Mouse (Mus musculus): Measurements from ENCODE around the gene Gimap7. TPM values are rescaled to one million over a fixed set of nuclear protein-coding genes. Genes with fewer than 3 reads are reported as not detected.

Gene Gimap7
- polyA plus RNA-seq (2014; fragmentation: Nextera tagmentation; extraction: Ambion mirVana) = not detected in 2 replicates

GRCm38 (mm10) chr6:48718455-48718854 lies at the start of gene Gimap7, which contains the start of gene Gm28053:
Gene Gimap7 (plus strand): TSS chr6:48718621.
Gene Gm28053 (plus strand): TSS chr6:48718607.
- Histone ChIP-seq H3K27me3 (replicated peaks; ENCODE audit: control insufficient read depth, insufficient read depth, low read length) (no peaks in the 10 kb centered on the region), H3K36me3 (ENCODE audit: control insufficient read depth, insufficient read depth, low read length) (no peaks in the 10 kb centered on the region), H3K4me3 (ENCODE audit: low read depth, low read length) (no peak within 1 kb of the TSS), H3K4me1 (ENCODE audit: control insufficient read depth, insufficient read depth, low read length) (no peaks in the 10 kb centered on the region), H3K9me3 (replicated peaks; ENCODE audit: control insufficient read depth, low read length) (no peaks in the 10 kb centered on the region), H3K9ac (ENCODE audit: low read length) (no peak within 1 kb of the TSS), H3K27ac (ENCODE audit: low read depth, low read length) (no peak within 1 kb of the TSS), H3K4me2 (ENCODE audit: low read length) (no peak within 1 kb of the TSS)
- 54% methylated on average over 2 of the region's 2 CpGs for WGBS
- no peak for ATAC-seq
- no peak for DNase-seq (ENCODE audit: low spot score)

GRCm38 (mm10) chr6:48669446-48669969 lies 48.9 kb upstream of the Gimap7 start:
- Histone ChIP-seq H3K4me2 (ENCODE audit: low read length) (no peak overlapping the region), H3K9ac (ENCODE audit: low read length) (no peak overlapping the region), H3K27ac (ENCODE audit: low read depth, low read length) (no peak overlapping the region), H3K4me1 (ENCODE audit: control insufficient read depth, insufficient read depth, low read length) (no peaks in the 10 kb centered on the region), H3K9me3 (replicated peaks; ENCODE audit: control insufficient read depth, low read length) (no peaks in the 10 kb centered on the region), H3K27me3 (replicated peaks; ENCODE audit: control insufficient read depth, insufficient read depth, low read length) (no peaks in the 10 kb centered on the region), H3K36me3 (ENCODE audit: control insufficient read depth, insufficient read depth, low read length) (no peaks in the 10 kb centered on the region), H3K4me3 (ENCODE audit: low read depth, low read length) (no peak overlapping the region)
- DNase-seq (ENCODE audit: low spot score) (no peak), ATAC-seq (no peak)
- 53% methylated on average over 2 of the region's 2 CpGs for WGBS

- Histone ChIP-seq H3K9ac (ENCODE audit: low read length) (no peak overlapping the region), H3K27ac (ENCODE audit: low read depth, low read length) (no peak overlapping the region), H3K4me1 (ENCODE audit: control insufficient read depth, insufficient read depth, low read length) (no peaks in the 10 kb centered on the region), H3K9me3 (replicated peaks; ENCODE audit: control insufficient read depth, low read length) (no peaks in the 10 kb centered on the region), H3K4me3 (ENCODE audit: low read depth, low read length) (no peak overlapping the region), H3K36me3 (ENCODE audit: control insufficient read depth, insufficient read depth, low read length) (no peaks in the 10 kb centered on the region), H3K4me2 (ENCODE audit: low read length) (no peak overlapping the region), H3K27me3 (replicated peaks; ENCODE audit: control insufficient read depth, insufficient read depth, low read length) (no peaks in the 10 kb centered on the region)
- DNase-seq (ENCODE audit: low spot score) (no peak), ATAC-seq (no peak)
- WGBS = 95% methylated on average over 9 of the region's 9 CpGs
These were observed 43.9 kb upstream of the Gimap7 start for GRCm38 (mm10) chr6:48674291-48675058.

GRCm38 (mm10) chr6:48675400-48675930 lies 43.0 kb upstream of the Gimap7 start:
- Histone ChIP-seq H3K4me1 (ENCODE audit: control insufficient read depth, insufficient read depth, low read length) (no peaks in the 10 kb centered on the region), H3K4me2 (ENCODE audit: low read length) (no peak overlapping the region; the same call in 1 of the 2 replicates), H3K4me3 (ENCODE audit: low read depth, low read length) (no peak overlapping the region), H3K9me3 (replicated peaks; ENCODE audit: control insufficient read depth, low read length) (no peaks in the 10 kb centered on the region), H3K27me3 (replicated peaks; ENCODE audit: control insufficient read depth, insufficient read depth, low read length) (no peaks in the 10 kb centered on the region), H3K36me3 (ENCODE audit: control insufficient read depth, insufficient read depth, low read length) (no peaks in the 10 kb centered on the region), H3K9ac (ENCODE audit: low read length) (no peak overlapping the region), H3K27ac (ENCODE audit: low read depth, low read length) (no peak overlapping the region)
- WGBS = 42% methylated on average over 10 of the region's 10 CpGs
- DNase-seq (ENCODE audit: low spot score) = no peak
- ATAC-seq = no peak

GRCm38 (mm10) chr6:48675931-48676859 lies 42.2 kb upstream of the Gimap7 start, which contains the start of gene Gimap9:
Gene Gimap9 (plus strand): TSS chr6:48676129.
- Histone ChIP-seq H3K27me3 (replicated peaks; ENCODE audit: control insufficient read depth, insufficient read depth, low read length) (no peaks in the 10 kb centered on the region), H3K36me3 (ENCODE audit: control insufficient read depth, insufficient read depth, low read length) (no peaks in the 10 kb centered on the region), H3K9ac (ENCODE audit: low read length) (no peak within 1 kb of the TSS), H3K4me3 (ENCODE audit: low read depth, low read length) (no peak within 1 kb of the TSS), H3K27ac (ENCODE audit: low read depth, low read length) (no peak within 1 kb of the TSS), H3K9me3 (replicated peaks; ENCODE audit: control insufficient read depth, low read length) (no peaks in the 10 kb centered on the region), H3K4me1 (ENCODE audit: control insufficient read depth, insufficient read depth, low read length) (no peaks in the 10 kb centered on the region), H3K4me2 (ENCODE audit: low read length) (no peak within 1 kb of the TSS; the same call in 1 of the 2 replicates)
- ATAC-seq (no peak), DNase-seq (ENCODE audit: low spot score) (no peak)
- WGBS = 25% methylated on average over 11 of the region's 13 CpGs

- H3K9ac ChIP-seq (ENCODE audit: low read length) = no peak overlapping the region
- H3K4me1 ChIP-seq (ENCODE audit: control insufficient read depth, insufficient read depth, low read length) = no peaks in the 10 kb centered on the region
- DNase-seq (ENCODE audit: low spot score) (no peak), ATAC-seq (no peak)
- no peaks in the 10 kb centered on the region for H3K9me3 ChIP-seq (replicated peaks; ENCODE audit: control insufficient read depth, low read length)
- no peak overlapping the region for H3K4me2 ChIP-seq (ENCODE audit: low read length)
- H3K36me3 ChIP-seq (ENCODE audit: control insufficient read depth, insufficient read depth, low read length) = no peaks in the 10 kb centered on the region
- H3K27me3 ChIP-seq (replicated peaks; ENCODE audit: control insufficient read depth, insufficient read depth, low read length) = no peaks in the 10 kb centered on the region
- no peak overlapping the region for H3K4me3 ChIP-seq (ENCODE audit: low read depth, low read length)
- no peak overlapping the region for H3K27ac ChIP-seq (ENCODE audit: low read depth, low read length)
- 80% methylated on average over 5 of the region's 5 CpGs for WGBS
These were observed 41.5 kb upstream of the Gimap7 start for GRCm38 (mm10) chr6:48676860-48677415.

- no peaks in the 10 kb centered on the region for H3K27me3 ChIP-seq (replicated peaks; ENCODE audit: control insufficient read depth, insufficient read depth, low read length)
- ATAC-seq (no peak), DNase-seq (ENCODE audit: low spot score) (no peak)
- 95% methylated on average over 17 of the region's 17 CpGs for WGBS
- no peak overlapping the region for H3K27ac ChIP-seq (ENCODE audit: low read depth, low read length)
- no peak overlapping the region for H3K9ac ChIP-seq (ENCODE audit: low read length)
- H3K4me3 ChIP-seq (ENCODE audit: low read depth, low read length) = no peak overlapping the region
- H3K36me3 ChIP-seq (ENCODE audit: control insufficient read depth, insufficient read depth, low read length) = no peaks in the 10 kb centered on the region
- no peaks in the 10 kb centered on the region for H3K9me3 ChIP-seq (replicated peaks; ENCODE audit: control insufficient read depth, low read length)
- H3K4me1 ChIP-seq (ENCODE audit: control insufficient read depth, insufficient read depth, low read length) = no peaks in the 10 kb centered on the region
- H3K4me2 ChIP-seq (ENCODE audit: low read length) = no peak overlapping the region
These were observed 40.7 kb upstream of the Gimap7 start for GRCm38 (mm10) chr6:48677492-48678345.

- Histone ChIP-seq H3K9ac (ENCODE audit: low read length) (no peak overlapping the region), H3K27me3 (replicated peaks; ENCODE audit: control insufficient read depth, insufficient read depth, low read length) (no peaks in the 10 kb centered on the region), H3K36me3 (ENCODE audit: control insufficient read depth, insufficient read depth, low read length) (no peaks in the 10 kb centered on the region), H3K4me1 (ENCODE audit: control insufficient read depth, insufficient read depth, low read length) (no peaks in the 10 kb centered on the region), H3K27ac (ENCODE audit: low read depth, low read length) (no peak overlapping the region), H3K9me3 (replicated peaks; ENCODE audit: control insufficient read depth, low read length) (no peaks in the 10 kb centered on the region), H3K4me3 (ENCODE audit: low read depth, low read length) (no peak overlapping the region), H3K4me2 (ENCODE audit: low read length) (no peak overlapping the region)
- 87% methylated on average over 4 of the region's 4 CpGs for WGBS
- DNase-seq (ENCODE audit: low spot score) = no peak
- no peak for ATAC-seq
These were observed 40.0 kb upstream of the Gimap7 start for GRCm38 (mm10) chr6:48678391-48678790.
